Mouse (Mus musculus): Measurements from ENCODE around the gene Polr1b. TPM values are rescaled to one million over a fixed set of nuclear protein-coding genes. Genes with fewer than 3 reads are reported as not detected.

The Polr1b gene
- polyA plus RNA-seq, 1 experiment from 2014 or later = 37.2 TPM

DNA sequence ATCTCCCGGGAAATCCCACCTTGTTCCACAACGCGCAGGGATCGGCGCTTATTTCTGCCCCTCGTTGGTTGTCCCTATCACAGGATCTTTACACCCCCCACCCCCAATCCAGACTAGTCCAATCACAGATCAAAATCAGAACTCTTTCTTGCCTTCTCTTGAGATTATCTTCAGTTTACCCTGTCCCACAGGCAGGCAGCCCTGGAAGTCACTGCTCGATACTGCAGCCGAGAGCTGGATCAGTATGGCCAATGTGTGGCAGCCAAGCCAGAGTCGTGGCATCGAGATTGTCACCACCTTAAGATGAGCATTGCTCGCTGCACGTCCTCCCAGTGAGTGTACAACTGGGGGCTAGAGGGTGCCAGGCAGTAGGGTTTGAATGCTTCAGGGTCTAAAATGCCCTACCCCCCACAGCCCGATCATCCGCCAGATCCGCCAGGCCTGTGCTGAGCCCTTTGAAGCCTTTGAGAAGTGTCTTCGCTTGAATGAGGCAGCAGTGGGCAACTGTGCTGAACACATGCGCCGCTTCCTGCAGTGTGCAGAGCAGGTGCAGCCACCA is 29.3 kb downstream of the Polr1b start:
- H3K27me3 ChIP-seq (ENCODE audit: low read depth, poor library complexity, severe bottlenecking) = no peaks in the 10 kb centered on the region
- peak overlapping the region; percentile 73 for H3K4me3 ChIP-seq
- no peak for DNase-seq (ENCODE audit: low spot score)
- peaks cover 21% of the 10 kb centered on the region for H3K4me1 ChIP-seq
- H3K27ac ChIP-seq (replicated peaks) = peak overlapping the region; percentile 88
- H3K9me3 ChIP-seq (replicated peaks) = peaks cover 21% of the 10 kb centered on the region; the same call in 1 of the 2 replicates
- H3K36me3 ChIP-seq = peaks cover 71% of the 10 kb centered on the region
- 40% methylated on average over 18 of the region's 18 CpGs for WGBS

DNA sequence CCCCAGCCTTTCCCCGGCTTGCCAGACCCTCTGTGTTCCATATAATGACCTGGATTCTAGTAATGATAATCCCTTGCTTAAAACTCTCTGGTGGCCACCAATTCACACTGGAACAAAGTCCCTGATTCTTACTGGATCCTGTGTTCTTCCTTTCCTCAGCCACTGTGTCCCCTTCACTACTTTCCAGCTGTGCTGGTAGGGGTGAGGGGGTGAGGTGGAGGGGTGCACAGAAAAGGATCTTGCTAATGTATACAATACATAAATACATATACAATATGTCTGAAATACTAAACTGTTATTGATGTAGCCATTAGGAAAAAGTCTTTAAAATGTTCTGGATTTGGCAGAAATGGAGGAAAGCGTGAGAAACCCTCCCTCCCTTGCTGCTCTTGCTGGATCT is 30.0 kb downstream of the Polr1b start:
- Histone ChIP-seq H3K27ac (replicated peaks) (peak overlapping the region; percentile 88; the same call in 1 of the 2 replicates), H3K27me3 (ENCODE audit: low read depth, poor library complexity, severe bottlenecking) (no peaks in the 10 kb centered on the region), H3K4me1 (peaks cover 21% of the 10 kb centered on the region), H3K36me3 (peaks cover 64% of the 10 kb centered on the region), H3K4me3 (peak overlapping the region; percentile 73), H3K9me3 (replicated peaks) (peaks cover 21% of the 10 kb centered on the region; the same call in 1 of the 2 replicates)
- DNase-seq (ENCODE audit: low spot score) = no peak
- 95% methylated on average over 2 of the region's 2 CpGs for WGBS

DNA sequence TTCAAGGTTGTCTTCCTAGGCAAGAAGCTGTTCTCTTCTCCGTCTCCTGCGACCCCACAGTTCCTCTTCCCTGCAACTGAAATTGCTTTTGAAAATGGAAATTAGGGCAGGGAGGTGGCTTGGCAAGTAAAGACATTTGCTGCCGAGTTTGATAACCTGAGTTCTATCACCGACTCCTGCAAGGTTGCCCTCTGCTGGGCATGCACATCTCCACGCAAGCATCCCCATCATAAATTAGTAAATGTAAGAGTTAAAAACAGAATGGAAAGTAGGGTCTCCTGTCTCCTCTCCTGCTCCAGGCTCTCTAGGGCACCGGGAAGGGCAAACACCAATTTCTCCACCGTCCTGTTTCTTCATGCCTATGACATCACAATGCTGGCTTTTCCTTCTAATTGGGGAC is 31.4 kb downstream of the Polr1b start:
- Histone ChIP-seq H3K4me3 (no peak overlapping the region), H3K9me3 (replicated peaks) (peaks cover 21% of the 10 kb centered on the region; the same call in 1 of the 2 replicates), H3K27ac (replicated peaks) (no peak overlapping the region), H3K36me3 (peaks cover 49% of the 10 kb centered on the region), H3K4me1 (peaks cover 21% of the 10 kb centered on the region), H3K27me3 (ENCODE audit: low read depth, poor library complexity, severe bottlenecking) (no peaks in the 10 kb centered on the region)
- DNase-seq (ENCODE audit: low spot score) = no peak
- 95% methylated on average over 7 of the region's 7 CpGs for WGBS

DNA sequence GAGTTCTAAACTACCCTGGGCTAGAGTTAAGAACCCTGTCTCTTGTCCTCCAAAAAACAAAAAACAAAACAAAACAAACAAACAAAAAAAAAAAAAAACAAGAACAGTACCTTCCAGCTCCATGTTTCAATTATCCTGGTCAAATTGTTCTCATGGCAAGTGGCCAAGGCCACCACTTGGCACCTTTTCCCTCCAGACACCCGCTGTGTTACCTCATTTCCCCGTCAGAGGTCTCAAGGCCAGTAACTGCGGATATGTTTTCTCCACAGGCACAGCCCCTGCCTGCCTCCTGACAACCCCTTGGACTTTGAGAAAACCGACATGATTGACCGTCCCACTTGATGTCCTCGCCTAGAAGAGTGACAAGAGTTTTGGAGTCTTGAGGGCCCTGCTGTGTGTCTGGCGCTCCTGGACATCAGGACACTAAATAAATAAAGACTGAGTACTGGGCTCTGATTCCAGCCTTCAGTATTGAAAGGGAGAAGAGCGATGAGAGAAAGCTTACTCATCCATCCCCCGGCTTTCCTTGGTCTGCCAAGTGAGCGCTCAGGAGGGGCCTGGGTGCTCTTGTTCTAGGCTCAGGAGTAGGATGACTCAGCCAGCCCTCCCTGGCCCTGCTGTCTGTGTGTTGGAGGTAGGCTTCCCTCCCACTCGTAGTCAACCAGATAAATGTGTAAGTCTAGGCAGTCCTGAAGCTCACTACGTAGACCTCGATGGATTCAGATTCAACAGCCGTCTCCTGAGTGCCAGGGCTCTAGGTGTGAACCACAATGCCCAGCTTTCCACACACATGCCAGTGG is 32.4 kb downstream of the Polr1b start:
- Histone ChIP-seq H3K36me3 (peaks cover 40% of the 10 kb centered on the region), H3K27ac (replicated peaks) (no peak overlapping the region), H3K27me3 (ENCODE audit: low read depth, poor library complexity, severe bottlenecking) (no peaks in the 10 kb centered on the region), H3K4me3 (no peak overlapping the region), H3K4me1 (peaks cover 21% of the 10 kb centered on the region), H3K9me3 (replicated peaks) (peaks cover 21% of the 10 kb centered on the region; the same call in 1 of the 2 replicates)
- DNase-seq (ENCODE audit: low spot score) = no peak
- 94% methylated on average over 14 of the region's 14 CpGs for whole genome bisulfite sequencing

DNA sequence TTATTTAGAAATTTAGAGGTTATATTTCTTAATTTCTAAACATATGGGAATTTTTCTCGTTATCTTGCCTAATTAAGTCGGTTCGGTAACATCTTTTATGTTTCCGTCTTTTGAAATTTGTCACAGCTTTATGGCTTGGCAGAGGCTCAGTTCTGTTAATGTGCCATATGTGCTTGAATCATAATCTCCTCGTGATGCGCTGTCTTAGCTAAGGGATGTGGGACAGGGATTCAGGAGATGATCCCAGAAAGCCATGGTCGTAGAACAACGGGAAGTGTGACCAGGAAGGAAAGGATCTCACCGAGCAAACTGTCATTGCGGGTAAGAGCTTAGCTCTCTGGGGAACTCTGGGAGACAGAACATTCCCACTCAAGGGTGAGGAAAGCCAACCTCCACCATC is 39.1 kb downstream of the Polr1b start:
- Histone ChIP-seq H3K4me1 (no peaks in the 10 kb centered on the region), H3K27ac (replicated peaks) (no peak overlapping the region), H3K27me3 (ENCODE audit: low read depth, poor library complexity, severe bottlenecking) (no peaks in the 10 kb centered on the region), H3K9me3 (replicated peaks) (no peaks in the 10 kb centered on the region), H3K4me3 (no peak overlapping the region), H3K36me3 (no peaks in the 10 kb centered on the region)
- WGBS = 92% methylated on average over 10 of the region's 10 CpGs
- DNase-seq (ENCODE audit: low spot score) = no peak

DNA sequence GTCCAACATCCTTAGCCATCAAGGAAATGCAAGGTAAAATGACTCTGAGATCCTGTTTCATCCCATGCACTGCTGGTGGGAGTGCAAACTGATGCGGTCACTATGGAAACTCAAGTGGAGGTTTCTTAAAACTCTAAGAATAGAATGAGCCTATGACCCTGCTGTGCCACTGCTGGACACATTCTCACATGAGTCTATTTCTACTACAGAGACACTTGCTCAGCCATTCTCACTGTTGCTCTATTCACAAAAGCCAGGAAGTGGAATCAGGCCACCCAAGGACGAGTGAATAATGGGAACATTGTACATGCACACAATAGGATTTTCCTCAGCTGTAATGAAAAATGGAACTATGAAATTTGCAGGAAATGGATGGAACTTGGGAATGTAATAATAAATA is 48.0 kb downstream of the Polr1b start:
- H3K27me3 ChIP-seq (ENCODE audit: low read depth, poor library complexity, severe bottlenecking) = no peaks in the 10 kb centered on the region
- no peak overlapping the region for H3K27ac ChIP-seq (replicated peaks)
- no peaks in the 10 kb centered on the region for H3K36me3 ChIP-seq
- H3K4me1 ChIP-seq = peaks cover 8% of the 10 kb centered on the region
- 54% methylated on average over 2 of the region's 2 CpGs for WGBS
- no peak overlapping the region for H3K4me3 ChIP-seq
- no peaks in the 10 kb centered on the region for H3K9me3 ChIP-seq (replicated peaks)
- peak; percentile 14 for DNase-seq (ENCODE audit: low spot score)

DNA sequence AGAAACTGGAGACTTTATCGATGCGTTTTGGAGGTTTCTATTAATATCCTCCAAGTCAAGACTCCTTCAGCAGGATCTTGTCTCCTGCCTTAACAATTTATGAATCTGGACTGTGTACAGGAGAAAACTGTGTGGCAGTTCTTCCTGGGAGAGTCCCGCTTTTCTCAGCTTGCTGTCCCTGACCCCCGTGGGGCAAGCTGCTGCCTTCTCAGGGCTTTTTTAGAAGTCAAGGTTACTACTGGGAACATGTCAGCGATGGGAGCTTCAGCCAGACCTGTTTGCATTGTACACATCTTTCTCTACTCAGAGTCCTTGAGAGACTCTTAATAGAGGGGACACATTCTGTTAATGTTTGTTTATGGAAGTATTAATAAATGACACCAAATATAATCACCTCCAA is 49.6 kb downstream of the Polr1b start:
- no peak for DNase-seq (ENCODE audit: low spot score)
- H3K36me3 ChIP-seq = no peaks in the 10 kb centered on the region
- 90% methylated on average over 5 of the region's 5 CpGs for WGBS
- no peak overlapping the region for H3K4me3 ChIP-seq
- H3K4me1 ChIP-seq = peaks cover 8% of the 10 kb centered on the region
- H3K27ac ChIP-seq (replicated peaks) = no peak overlapping the region
- H3K9me3 ChIP-seq (replicated peaks) = no peaks in the 10 kb centered on the region
- H3K27me3 ChIP-seq (ENCODE audit: low read depth, poor library complexity, severe bottlenecking) = no peaks in the 10 kb centered on the region

DNA sequence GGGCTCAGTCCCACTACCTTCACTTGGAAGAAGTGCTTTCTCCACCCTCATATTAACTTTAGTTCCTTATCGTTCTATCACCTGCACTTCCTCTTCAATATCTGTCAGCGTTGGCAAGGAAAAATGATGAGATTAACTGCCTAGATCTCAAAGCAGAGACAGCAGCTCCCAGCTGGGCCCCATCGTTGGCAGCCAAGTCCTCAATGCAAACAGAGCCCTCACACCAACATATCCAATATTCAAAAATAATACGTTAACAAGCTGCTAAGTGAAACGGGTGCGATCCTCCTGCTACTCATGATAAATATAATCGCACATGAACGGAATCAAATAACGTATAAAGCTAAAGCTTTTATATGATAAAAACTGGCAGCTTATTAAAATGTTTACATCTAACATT is 50.3 kb downstream of the Polr1b start:
- no peak overlapping the region for H3K27ac ChIP-seq (replicated peaks)
- no peaks in the 10 kb centered on the region for H3K9me3 ChIP-seq (replicated peaks)
- peaks cover 8% of the 10 kb centered on the region for H3K4me1 ChIP-seq
- WGBS = 95% methylated on average over 9 of the region's 9 CpGs
- DNase-seq (ENCODE audit: low spot score) = no peak
- H3K4me3 ChIP-seq = no peak overlapping the region
- H3K36me3 ChIP-seq = no peaks in the 10 kb centered on the region
- H3K27me3 ChIP-seq (ENCODE audit: low read depth, poor library complexity, severe bottlenecking) = no peaks in the 10 kb centered on the region

DNA sequence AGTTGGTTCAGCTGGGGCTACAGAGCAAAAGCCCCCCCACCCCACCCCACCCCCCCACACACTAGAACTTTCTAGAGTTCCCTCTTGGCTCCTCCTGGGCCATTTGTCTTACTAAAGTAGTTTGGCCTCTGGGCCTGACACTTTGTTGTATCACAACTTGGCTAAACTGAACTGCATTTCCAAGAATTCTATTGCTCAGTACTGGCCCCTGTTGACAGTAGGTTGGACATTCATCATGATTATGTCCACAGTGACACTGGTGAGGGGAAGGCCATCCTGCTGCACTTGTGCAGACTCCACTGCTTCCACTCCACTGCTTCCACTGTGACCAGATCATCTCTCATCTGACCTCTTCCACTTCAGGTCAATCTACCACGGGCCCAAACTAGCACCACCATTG is 52.0 kb downstream of the Polr1b start:
- no peak for DNase-seq (ENCODE audit: low spot score)
- 81% methylated on average over 1 of the region's 1 CpGs for WGBS
- H3K9me3 ChIP-seq (replicated peaks) = no peaks in the 10 kb centered on the region
- H3K36me3 ChIP-seq = no peaks in the 10 kb centered on the region
- no peak overlapping the region for H3K27ac ChIP-seq (replicated peaks)
- peaks cover 8% of the 10 kb centered on the region for H3K4me1 ChIP-seq
- no peaks in the 10 kb centered on the region for H3K27me3 ChIP-seq (ENCODE audit: low read depth, poor library complexity, severe bottlenecking)
- no peak overlapping the region for H3K4me3 ChIP-seq

DNA sequence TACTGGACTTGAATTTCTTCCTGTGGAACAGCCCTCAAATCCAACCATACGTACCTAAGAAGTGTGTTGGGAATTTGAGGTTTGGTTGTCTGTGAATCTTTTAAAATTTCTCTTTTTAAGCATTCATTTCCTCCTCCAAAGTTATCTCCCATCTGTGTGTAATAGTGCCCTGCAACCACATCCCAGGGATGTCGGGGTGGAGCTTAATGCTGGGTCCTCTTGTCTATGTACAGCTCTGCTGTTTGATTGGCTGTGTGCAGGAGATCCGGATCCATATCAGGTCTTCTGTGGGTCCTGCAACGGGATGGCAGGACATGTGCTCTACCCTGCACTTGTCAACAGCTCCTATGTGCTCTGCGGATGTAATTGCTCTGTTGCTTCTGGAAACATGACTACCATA is 64.0 kb downstream of the Polr1b start:
- no peak overlapping the region for H3K27ac ChIP-seq (replicated peaks)
- no peaks in the 10 kb centered on the region for H3K36me3 ChIP-seq
- no peak overlapping the region for H3K4me3 ChIP-seq
- WGBS = 82% methylated on average over 5 of the region's 5 CpGs
- H3K9me3 ChIP-seq (replicated peaks) = peaks cover 7% of the 10 kb centered on the region; the same call in 1 of the 2 replicates
- DNase-seq (ENCODE audit: low spot score) = no peak
- H3K4me1 ChIP-seq = peaks cover 10% of the 10 kb centered on the region
- no peaks in the 10 kb centered on the region for H3K27me3 ChIP-seq (ENCODE audit: low read depth, poor library complexity, severe bottlenecking)

DNA sequence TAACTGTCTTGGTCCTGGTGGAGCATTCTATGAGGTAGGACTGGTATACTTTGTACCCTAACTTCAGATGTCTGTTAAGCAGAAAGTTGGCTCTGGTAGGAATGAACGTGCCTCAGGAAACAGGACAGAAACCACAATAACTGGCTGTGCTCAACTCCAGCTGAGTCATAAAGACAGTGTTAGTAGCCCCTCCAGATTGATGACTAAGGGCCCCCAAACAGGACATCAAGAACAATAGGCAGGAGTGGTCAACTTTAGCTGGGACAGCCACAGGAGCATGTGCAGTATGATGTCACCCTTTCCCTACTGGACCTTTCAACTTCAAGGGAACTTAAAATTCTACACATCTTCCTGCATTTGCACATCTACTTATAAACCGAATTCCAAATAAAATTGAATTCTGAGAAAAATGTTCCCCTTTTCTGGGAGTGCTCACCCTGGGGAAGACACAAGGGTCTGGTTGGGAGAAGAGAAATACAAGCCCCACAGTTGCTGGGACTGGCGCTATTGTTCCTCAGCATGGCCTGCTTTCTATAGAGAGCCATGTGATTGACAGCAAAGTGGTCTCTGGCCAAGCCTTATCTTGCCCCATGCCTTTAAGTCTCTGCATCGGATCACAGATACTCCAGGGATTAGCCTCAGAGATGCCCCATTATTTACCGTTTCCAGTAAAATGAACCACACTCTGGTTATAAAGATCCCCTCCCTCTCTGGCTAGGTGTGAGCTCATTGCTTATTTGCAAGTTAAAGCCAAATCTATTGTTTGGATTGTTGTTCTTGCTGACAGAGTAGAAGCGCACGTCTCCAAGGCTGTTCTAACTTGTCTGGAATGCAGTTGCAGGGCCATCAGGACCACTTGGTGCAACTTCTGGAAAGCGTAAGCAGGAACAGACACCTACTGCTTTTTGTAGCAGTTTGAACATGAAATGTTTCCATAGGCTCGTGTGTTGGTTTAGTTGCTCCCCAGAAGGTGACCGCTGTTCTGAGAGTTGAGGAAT is 66.0 kb downstream of the Polr1b start:
- WGBS = 80% methylated on average over 10 of the region's 10 CpGs
- Histone ChIP-seq H3K27me3 (ENCODE audit: low read depth, poor library complexity, severe bottlenecking) (no peaks in the 10 kb centered on the region), H3K36me3 (no peaks in the 10 kb centered on the region), H3K4me3 (no peak overlapping the region), H3K4me1 (peaks cover 10% of the 10 kb centered on the region), H3K27ac (replicated peaks) (0 out of 2 replicates have a peak overlapping the region, but pooled peaks have one; percentile 4), H3K9me3 (replicated peaks) (peaks cover 7% of the 10 kb centered on the region; the same call in 1 of the 2 replicates)
- no peak for DNase-seq (ENCODE audit: low spot score)

DNA sequence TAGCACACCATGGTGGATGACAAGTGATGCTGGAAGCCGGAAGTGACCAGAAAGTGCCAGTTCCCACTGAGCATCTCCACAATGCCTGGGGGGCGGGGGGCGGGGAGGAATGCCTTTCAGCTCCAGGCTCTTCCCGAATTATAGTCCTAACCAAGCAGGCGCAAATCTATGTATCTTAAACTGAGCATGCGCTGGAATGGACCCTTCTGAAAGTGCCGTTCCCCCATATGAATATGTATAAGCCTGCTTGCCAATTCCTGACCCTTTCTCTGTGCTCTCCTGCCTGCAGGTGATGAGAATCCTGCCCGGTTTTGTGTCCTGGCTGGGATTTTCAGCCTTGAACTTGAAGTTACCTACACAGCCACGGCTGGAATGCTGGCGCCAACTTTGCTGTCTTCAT is 72.6 kb downstream of the Polr1b start:
- peaks cover 24% of the 10 kb centered on the region for H3K4me1 ChIP-seq
- no peak for DNase-seq (ENCODE audit: low spot score)
- no peaks in the 10 kb centered on the region for H3K27me3 ChIP-seq (ENCODE audit: low read depth, poor library complexity, severe bottlenecking)
- H3K4me3 ChIP-seq = no peak overlapping the region
- H3K27ac ChIP-seq (replicated peaks) = no peak overlapping the region
- no peaks in the 10 kb centered on the region for H3K36me3 ChIP-seq
- WGBS = 62% methylated on average over 10 of the region's 10 CpGs
- H3K9me3 ChIP-seq (replicated peaks) = peaks cover under 1% of the 10 kb centered on the region; the same call in 1 of the 2 replicates

Data from midbrain, embryonic 10.5 days (tissue).